Comparison of ENCODE assay signal across 19 mouse cellular contexts in the genomic region with DNA sequence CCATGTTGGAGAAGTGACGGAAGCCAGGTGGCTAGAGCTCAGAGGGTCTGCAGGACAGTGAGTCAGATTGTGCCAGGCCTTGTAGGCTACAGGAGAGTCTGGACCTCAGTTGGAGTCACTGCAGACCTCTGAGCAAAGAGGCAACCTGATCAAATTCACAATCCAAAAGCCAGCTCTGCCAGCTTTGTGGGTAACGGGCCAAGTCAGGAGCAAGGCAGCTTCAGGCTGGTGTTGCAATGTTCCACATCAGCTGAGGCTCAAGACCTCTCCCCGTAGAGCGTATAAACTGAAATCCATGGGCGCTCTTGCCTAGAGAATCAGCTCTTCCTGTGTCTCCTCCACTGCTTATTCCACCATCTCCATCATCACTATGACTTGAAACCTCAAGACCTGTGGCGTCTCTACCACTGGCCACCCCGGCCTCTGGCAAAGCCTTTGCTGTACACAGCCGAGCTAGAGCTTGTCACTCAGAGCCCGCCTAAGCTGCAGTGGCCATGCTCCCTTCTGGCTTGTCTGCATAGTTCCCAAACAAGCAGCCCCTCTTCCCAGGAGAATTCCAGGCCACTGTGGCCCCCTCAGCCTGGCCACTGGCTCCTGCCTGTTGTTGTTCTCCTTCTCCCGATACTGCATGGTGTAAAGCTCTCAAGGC.
DNase-seq lines count a peak whose midpoint lies in the region; ATAC-seq and TF ChIP-seq lines count a peak whose summit lies in the region.
"Had no signal": no experiment of that assay in that cellular context is flagged by ENCODE, and none has a peak within 500 bp of the region (broad histone marks: within the 10 kb centered on the region; RNA-seq: fewer than 3 reads in every experiment).

No protein-coding gene starts in this region.

- 77% methylated on average over 10 of the region's 10 CpGs for WGBS in hindbrain, embryonic 10.5 days
- WGBS in hindbrain, embryonic 11.5 days, result 79% methylated on average over 10 of the region's 10 CpGs
- WGBS in midbrain, embryonic 13.5 days, result 79% methylated on average over 10 of the region's 10 CpGs
- WGBS in midbrain, postnatal 0 days, result 74% methylated on average over 10 of the region's 10 CpGs

- H3K4me1 ChIP-seq in hindbrain, embryonic 10.5 days (replicated peaks), result peaks cover 51% of the 10 kb centered on the region
- H3K4me1 ChIP-seq in hindbrain, embryonic 11.5 days (replicated peaks; ENCODE audit: control insufficient read depth, insufficient read depth, low read length), result peaks cover 3% of the 10 kb centered on the region
- H3K4me1 ChIP-seq in midbrain, embryonic 13.5 days (replicated peaks), result peaks cover 21% of the 10 kb centered on the region
- no peaks in the 10 kb centered on the region for H3K4me1 ChIP-seq in midbrain, postnatal 0 days (ENCODE audit: insufficient read depth, low read length)
- H3K4me1 ChIP-seq: liver, embryonic 13.5 days had no signal

- H3K9ac ChIP-seq in hindbrain, embryonic 11.5 days (ENCODE audit: low read depth, low read length), result no peak overlapping the region
- 0 out of 2 replicates have a peak overlapping the region, but pooled peaks have one; percentile 10 for H3K9ac ChIP-seq in midbrain, embryonic 13.5 days (replicated peaks)
- H3K9ac ChIP-seq in midbrain, postnatal 0 days (replicated peaks; ENCODE audit: low read length, poor library complexity, severe bottlenecking), result no peak overlapping the region
- H3K9ac ChIP-seq: forebrain, postnatal 0 days; heart, embryonic 13.5 days; liver, embryonic 13.5 days had no signal

- no peak for TF ChIP-seq CTCF in midbrain, postnatal 0 days (IDR thresholded peaks at IDR 0.05)

- H3K27ac ChIP-seq in hindbrain, embryonic 10.5 days, result peak overlapping the region; percentile 19
- H3K27ac ChIP-seq in hindbrain, embryonic 11.5 days (ENCODE audit: low read depth, low read length), result no peak overlapping the region
- no peak overlapping the region for H3K27ac ChIP-seq in midbrain, embryonic 13.5 days
- H3K27ac ChIP-seq in midbrain, postnatal 0 days (ENCODE audit: low read depth, low read length), result no peak overlapping the region
- H3K27ac ChIP-seq: heart, embryonic 13.5 days; liver, embryonic 13.5 days had no signal

- H3K27me3 ChIP-seq in hindbrain, embryonic 10.5 days (ENCODE audit: insufficient read depth, poor library complexity, severe bottlenecking), result peaks cover 8% of the 10 kb centered on the region; the same call in 1 of the 2 replicates
- no peaks in the 10 kb centered on the region for H3K27me3 ChIP-seq in hindbrain, embryonic 11.5 days (ENCODE audit: control insufficient read depth, insufficient read depth, low read length)
- no peaks in the 10 kb centered on the region for H3K27me3 ChIP-seq in midbrain, embryonic 13.5 days
- H3K27me3 ChIP-seq in midbrain, postnatal 0 days (ENCODE audit: insufficient read depth, low read length), result no peaks in the 10 kb centered on the region
- H3K27me3 ChIP-seq: heart, embryonic 13.5 days; liver, embryonic 13.5 days had no signal

- no peak overlapping the region for H3K4me3 ChIP-seq in hindbrain, embryonic 10.5 days
- no peak overlapping the region for H3K4me3 ChIP-seq in hindbrain, embryonic 11.5 days (ENCODE audit: low read depth, low read length)
- H3K4me3 ChIP-seq in midbrain, embryonic 13.5 days (replicated peaks), result no peak overlapping the region
- H3K4me3 ChIP-seq in midbrain, postnatal 0 days (ENCODE audit: low read depth, low read length), result no peak overlapping the region
- H3K4me3 ChIP-seq: heart, embryonic 13.5 days; liver, embryonic 13.5 days had no signal

- H3K9me3 ChIP-seq in hindbrain, embryonic 10.5 days, result no peaks in the 10 kb centered on the region
- no peaks in the 10 kb centered on the region for H3K9me3 ChIP-seq in hindbrain, embryonic 11.5 days (ENCODE audit: control insufficient read depth, low read length)
- H3K9me3 ChIP-seq in midbrain, embryonic 13.5 days, result no peaks in the 10 kb centered on the region
- no peaks in the 10 kb centered on the region for H3K9me3 ChIP-seq in midbrain, postnatal 0 days (ENCODE audit: low read length)
- H3K9me3 ChIP-seq: heart, embryonic 13.5 days; liver, embryonic 13.5 days had no signal

- ATAC-seq in hindbrain, embryonic 11.5 days (ENCODE audit: low FRiP score), result no peak
- no peak for ATAC-seq in midbrain, embryonic 13.5 days
- no peak for ATAC-seq in midbrain, postnatal 0 days (ENCODE audit: low FRiP score)
- ATAC-seq: forebrain, postnatal 0 days had no signal

- H3K36me3 ChIP-seq in hindbrain, embryonic 10.5 days, result peaks cover 3% of the 10 kb centered on the region
- no peaks in the 10 kb centered on the region for H3K36me3 ChIP-seq in hindbrain, embryonic 11.5 days (ENCODE audit: control insufficient read depth, insufficient read depth, low read length)
- no peaks in the 10 kb centered on the region for H3K36me3 ChIP-seq in midbrain, embryonic 13.5 days
- H3K36me3 ChIP-seq in midbrain, postnatal 0 days (ENCODE audit: insufficient read depth, low read length), result no peaks in the 10 kb centered on the region
- H3K36me3 ChIP-seq: heart, embryonic 13.5 days; liver, embryonic 13.5 days had no signal

- no peak overlapping the region for H3K4me2 ChIP-seq in hindbrain, embryonic 11.5 days (replicated peaks; ENCODE audit: low read depth, low read length)
- no peak overlapping the region for H3K4me2 ChIP-seq in midbrain, embryonic 13.5 days (replicated peaks)
- H3K4me2 ChIP-seq in midbrain, postnatal 0 days (ENCODE audit: low read depth, low read length, poor library complexity, severe bottlenecking), result no peak overlapping the region
- H3K4me2 ChIP-seq: heart, embryonic 13.5 days; liver, embryonic 13.5 days had no signal

- DNase-seq in hindbrain, embryonic 10.5 days (ENCODE audit: low spot score), result no peak
- DNase-seq in hindbrain, embryonic 11.5 days (ENCODE audit: low spot score), result no peak
- no peak for DNase-seq in midbrain, postnatal 0 days (ENCODE audit: low spot score)
- DNase-seq in NIH3T3 (ENCODE audit: low read depth) (peak; percentile 47), adipocyte (ENCODE audit: low spot score) (peak; percentile 88)
- DNase-seq in gastrocnemius, adult 8-10 months (ENCODE audit: low spot score in 2 of 2), result no peak
- DNase-seq in right cerebral cortex, adult 18-20 months, result no peak
- DNase-seq: cerebellum, adult 11-12 months; cerebellum, postnatal 14 days; forebrain, postnatal 0 days; gastrocnemius, postnatal 25 days; heart, adult 18-20 months; kidney, adult 18-20 months; kidney, postnatal 4 days; liver, embryonic 13.5 days; lung, adult 2 months; retina, postnatal 1 day had no signal

Comparison
In these comparisons a context has a peak if more than half of its experiments do, and no peak if none do; other contexts are left out.
1. DNase-seq: peak in NIH3T3 (single experiment) and adipocyte (single experiment); none in hindbrain, embryonic 10.5 days (single experiment), hindbrain, embryonic 11.5 days (single experiment), midbrain, postnatal 0 days (single experiment), gastrocnemius, adult 8-10 months (0 of 2) and right cerebral cortex, adult 18-20 months (single experiment).